Mouse (Mus musculus): ENCODE measurements around the gene Eng. TPM values are rescaled to one million over a fixed set of nuclear protein-coding genes. Genes with fewer than 3 reads are reported as not detected.

Eng gene
- polyA plus RNA-seq, 1 experiment: 6.5 TPM

DNA sequence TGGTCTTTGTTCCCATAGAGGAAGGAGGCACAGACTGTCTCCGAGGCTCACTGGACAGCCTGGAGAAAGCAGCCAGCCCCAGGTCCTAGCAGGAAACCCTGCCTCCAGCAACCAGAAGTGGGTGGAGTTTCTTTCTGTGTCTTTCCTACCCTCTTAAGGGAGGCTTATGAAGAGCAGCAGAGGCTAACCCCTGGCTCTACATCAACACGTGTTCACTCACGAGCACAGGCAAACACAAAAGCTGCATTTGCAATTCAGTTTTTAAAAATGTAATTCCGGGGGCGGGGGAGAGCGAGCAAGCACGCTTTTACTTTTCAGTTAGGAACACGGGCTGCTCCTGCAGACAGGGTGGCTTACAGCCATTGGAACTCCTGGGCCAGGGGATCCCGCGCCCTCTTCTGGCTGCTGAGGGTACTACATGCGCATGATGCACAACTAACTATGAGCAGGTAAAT lies 43.8 kb upstream of the Eng start:
- Histone ChIP-seq H3K36me3 (ENCODE audit: control insufficient read depth, insufficient read depth, low read length) (no peaks in the 10 kb centered on the region), H3K27ac (ENCODE audit: control insufficient read depth, insufficient read depth, low read depth, low read length) (peak overlapping the region; percentile 71; the same call in 1 of the 2 replicates), H3K4me1 (ENCODE audit: control insufficient read depth, insufficient read depth, low read length) (peaks cover 17% of the 10 kb centered on the region), H3K4me3 (ENCODE audit: control insufficient read depth, low read depth, low read length) (peak overlapping the region; percentile 43), H3K27me3 (ENCODE audit: control insufficient read depth, insufficient read depth, low read length) (no peaks in the 10 kb centered on the region; the same call in 1 of the 2 replicates)
- TF ChIP-seq POLR2A (IDR thresholded peaks at IDR 0.05; ENCODE audit: control insufficient read depth, low read depth, low read length): no peak
- TF ChIP-seq CTCF (IDR thresholded peaks at IDR 0.05; ENCODE audit: control insufficient read depth, insufficient read depth, insufficient replicate concordance, low read depth, low read length): peak; percentile 97

DNA sequence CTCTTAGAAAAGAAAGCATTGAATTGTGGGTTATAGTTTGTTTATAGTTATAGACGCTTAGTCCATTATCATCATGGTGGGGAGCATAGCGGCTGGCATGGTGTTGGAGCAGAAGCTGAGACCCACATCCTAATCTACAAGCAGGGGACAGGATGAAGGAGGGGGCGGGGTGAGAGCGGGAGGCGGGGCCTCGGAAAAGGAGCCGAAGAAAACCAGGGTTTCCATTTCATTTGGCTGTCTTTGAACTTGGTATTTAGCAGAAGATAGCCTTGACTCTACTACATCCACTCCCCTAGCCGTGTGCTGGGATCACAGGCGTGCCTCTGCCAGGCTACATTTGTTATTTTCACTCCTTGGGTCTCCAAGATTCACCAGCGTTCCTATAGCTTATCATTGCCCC lies 41.8 kb upstream of the Eng start:
- Histone ChIP-seq H3K4me1 (ENCODE audit: control insufficient read depth, insufficient read depth, low read length) (peaks cover 32% of the 10 kb centered on the region), H3K4me3 (ENCODE audit: control insufficient read depth, low read depth, low read length) (no peak overlapping the region), H3K36me3 (ENCODE audit: control insufficient read depth, insufficient read depth, low read length) (no peaks in the 10 kb centered on the region), H3K27me3 (ENCODE audit: control insufficient read depth, insufficient read depth, low read length) (peaks cover 2% of the 10 kb centered on the region; the same call in 1 of the 2 replicates), H3K27ac (ENCODE audit: control insufficient read depth, insufficient read depth, low read depth, low read length) (no peak overlapping the region)
- no peak for TF ChIP-seq CTCF (IDR thresholded peaks at IDR 0.05; ENCODE audit: control insufficient read depth, insufficient read depth, insufficient replicate concordance, low read depth, low read length)
- no peak for TF ChIP-seq POLR2A (IDR thresholded peaks at IDR 0.05; ENCODE audit: control insufficient read depth, low read depth, low read length)

DNA sequence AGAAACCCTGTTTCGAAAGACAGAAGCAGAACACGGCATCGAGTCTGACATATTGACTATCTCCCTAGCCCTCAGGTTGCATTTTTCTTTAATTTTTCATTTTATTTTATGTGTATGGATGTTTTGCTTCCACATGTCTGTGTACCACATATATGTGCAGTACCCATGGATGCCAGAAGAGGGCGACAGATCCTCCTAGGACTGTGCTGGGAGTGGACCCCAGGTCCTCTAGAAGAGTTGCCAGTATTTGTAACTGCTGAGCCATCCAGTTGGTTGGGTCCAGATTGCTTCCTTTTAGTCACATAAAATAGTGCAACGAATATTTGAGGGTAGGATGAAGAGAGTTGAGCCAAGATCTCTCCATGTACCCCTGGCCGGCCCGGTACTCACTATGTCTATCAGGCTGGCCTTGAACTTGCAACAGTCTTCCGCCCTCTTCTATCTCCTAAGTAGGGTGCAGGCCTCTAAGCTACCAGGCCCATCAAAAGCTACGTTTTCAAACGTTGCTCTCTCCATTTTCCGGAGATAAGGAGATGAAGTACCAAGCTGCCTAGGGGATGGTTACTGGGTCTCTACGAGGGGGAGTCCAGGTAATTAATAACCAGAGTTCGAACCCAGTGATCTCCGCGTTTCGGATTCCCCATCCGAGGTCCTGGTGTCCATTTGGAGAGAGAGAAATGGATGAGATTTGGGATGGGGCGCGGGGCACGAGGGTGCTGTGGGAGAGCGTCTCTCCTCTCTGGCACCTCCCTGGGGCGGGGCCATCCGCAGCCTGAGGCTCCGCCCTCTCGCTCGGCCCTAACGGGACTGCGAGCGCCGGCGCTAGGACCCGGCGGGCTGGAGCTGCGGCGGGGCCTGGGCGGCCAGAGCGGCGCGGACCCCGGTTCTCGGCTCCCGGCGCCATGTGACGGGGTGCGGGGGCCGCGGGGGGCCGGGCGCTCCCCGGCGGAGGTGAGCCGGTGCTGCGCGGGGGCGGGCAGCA lies 39.9 kb upstream of the Eng start:
- Histone ChIP-seq H3K27me3 (ENCODE audit: control insufficient read depth, insufficient read depth, low read length) (peaks cover 2% of the 10 kb centered on the region; the same call in 1 of the 2 replicates), H3K4me1 (ENCODE audit: control insufficient read depth, insufficient read depth, low read length) (peaks cover 35% of the 10 kb centered on the region), H3K36me3 (ENCODE audit: control insufficient read depth, insufficient read depth, low read length) (no peaks in the 10 kb centered on the region), H3K4me3 (ENCODE audit: control insufficient read depth, low read depth, low read length) (peak overlapping the region; percentile 82), H3K27ac (ENCODE audit: control insufficient read depth, insufficient read depth, low read depth, low read length) (peak overlapping the region; percentile 17; the same call in 1 of the 2 replicates)
- no peak for TF ChIP-seq POLR2A (IDR thresholded peaks at IDR 0.05; ENCODE audit: control insufficient read depth, low read depth, low read length)
- TF ChIP-seq CTCF (IDR thresholded peaks at IDR 0.05; ENCODE audit: control insufficient read depth, insufficient read depth, insufficient replicate concordance, low read depth, low read length): peak; percentile 71; the same call in 1 of the 2 replicates

DNA sequence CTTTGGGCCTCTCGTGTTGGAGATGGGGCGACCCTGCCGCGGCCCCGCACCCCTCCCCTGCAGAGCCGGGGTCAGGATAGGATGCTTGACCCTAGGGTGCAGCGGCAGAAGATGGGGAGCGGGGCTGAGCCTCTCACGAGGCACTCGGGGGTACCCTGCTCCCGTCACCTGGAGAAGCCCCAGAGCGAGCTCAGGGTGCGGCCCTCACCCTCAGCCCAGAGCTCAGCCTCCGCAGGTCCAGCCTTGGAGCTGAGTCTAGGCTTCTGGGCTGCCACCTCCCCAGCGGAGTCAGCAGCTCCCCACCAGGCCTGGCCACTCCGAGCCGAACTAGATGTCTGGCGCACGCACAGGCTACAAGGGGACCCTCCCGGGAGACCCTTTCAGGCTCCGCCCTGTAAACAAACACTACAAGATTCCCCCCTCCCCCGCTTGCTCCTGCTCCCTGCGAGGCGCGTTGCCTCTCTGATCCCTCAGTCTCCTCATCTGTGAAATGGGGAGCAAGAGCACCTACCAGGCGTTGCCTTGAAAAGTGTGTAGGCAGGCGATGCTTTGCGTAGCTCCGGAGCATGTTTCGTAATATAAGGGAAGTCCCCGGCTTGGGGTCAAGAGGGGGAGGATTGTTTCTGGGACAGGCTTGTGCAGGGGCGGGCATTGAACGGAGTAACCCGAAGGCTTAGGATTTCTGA lies 39.0 kb upstream of the Eng start:
- TF ChIP-seq POLR2A (IDR thresholded peaks at IDR 0.05; ENCODE audit: control insufficient read depth, low read depth, low read length): peak; percentile 40; the same call in 1 of the 2 replicates
- no peak for TF ChIP-seq CTCF (IDR thresholded peaks at IDR 0.05; ENCODE audit: control insufficient read depth, insufficient read depth, insufficient replicate concordance, low read depth, low read length)
- Histone ChIP-seq H3K4me3 (ENCODE audit: control insufficient read depth, low read depth, low read length) (peak overlapping the region; percentile 82), H3K27me3 (ENCODE audit: control insufficient read depth, insufficient read depth, low read length) (peaks cover 2% of the 10 kb centered on the region; the same call in 1 of the 2 replicates), H3K36me3 (ENCODE audit: control insufficient read depth, insufficient read depth, low read length) (no peaks in the 10 kb centered on the region), H3K27ac (ENCODE audit: control insufficient read depth, insufficient read depth, low read depth, low read length) (peak overlapping the region; percentile 83), H3K4me1 (ENCODE audit: control insufficient read depth, insufficient read depth, low read length) (peaks cover 42% of the 10 kb centered on the region)

DNA sequence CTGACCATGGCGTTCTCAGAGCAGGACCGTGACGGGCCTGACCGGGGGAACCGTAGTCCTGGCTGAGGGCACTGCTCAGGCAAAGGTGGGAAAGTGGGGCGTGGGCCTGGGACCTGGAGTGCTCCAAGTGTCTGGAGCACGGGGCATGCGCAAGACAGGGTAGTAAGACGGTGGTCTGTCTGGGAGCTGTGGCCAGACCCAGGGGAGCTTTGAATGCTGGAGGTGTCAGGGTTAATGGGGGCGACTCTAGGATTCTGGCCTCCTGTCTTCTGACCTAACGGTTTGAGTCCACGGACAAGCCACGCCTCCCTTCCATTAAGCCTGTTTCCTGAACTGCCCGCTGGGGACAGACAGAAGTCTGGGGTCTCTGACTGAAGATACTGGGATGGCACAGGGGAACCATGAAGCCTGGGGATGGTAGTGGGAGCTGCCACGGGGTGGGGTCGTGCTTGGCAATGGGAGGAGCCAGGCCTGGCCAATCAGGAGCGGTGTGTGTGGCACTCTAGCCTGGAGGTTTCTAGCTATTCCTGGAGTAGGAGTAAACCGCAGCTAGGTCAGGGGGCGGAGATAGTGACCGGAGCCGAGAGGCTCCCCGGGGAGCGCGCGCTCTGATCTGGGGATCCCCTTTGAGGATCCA lies 38.1 kb upstream of the Eng start:
- Histone ChIP-seq H3K27me3 (ENCODE audit: control insufficient read depth, insufficient read depth, low read length) (peaks cover 2% of the 10 kb centered on the region; the same call in 1 of the 2 replicates), H3K36me3 (ENCODE audit: control insufficient read depth, insufficient read depth, low read length) (no peaks in the 10 kb centered on the region), H3K4me1 (ENCODE audit: control insufficient read depth, insufficient read depth, low read length) (peaks cover 39% of the 10 kb centered on the region), H3K27ac (ENCODE audit: control insufficient read depth, insufficient read depth, low read depth, low read length) (peak overlapping the region; percentile 90), H3K4me3 (ENCODE audit: control insufficient read depth, low read depth, low read length) (peak overlapping the region; percentile 82)
- TF ChIP-seq CTCF (IDR thresholded peaks at IDR 0.05; ENCODE audit: control insufficient read depth, insufficient read depth, insufficient replicate concordance, low read depth, low read length) (no peak), POLR2A (IDR thresholded peaks at IDR 0.05; ENCODE audit: control insufficient read depth, low read depth, low read length) (no peak)

DNA sequence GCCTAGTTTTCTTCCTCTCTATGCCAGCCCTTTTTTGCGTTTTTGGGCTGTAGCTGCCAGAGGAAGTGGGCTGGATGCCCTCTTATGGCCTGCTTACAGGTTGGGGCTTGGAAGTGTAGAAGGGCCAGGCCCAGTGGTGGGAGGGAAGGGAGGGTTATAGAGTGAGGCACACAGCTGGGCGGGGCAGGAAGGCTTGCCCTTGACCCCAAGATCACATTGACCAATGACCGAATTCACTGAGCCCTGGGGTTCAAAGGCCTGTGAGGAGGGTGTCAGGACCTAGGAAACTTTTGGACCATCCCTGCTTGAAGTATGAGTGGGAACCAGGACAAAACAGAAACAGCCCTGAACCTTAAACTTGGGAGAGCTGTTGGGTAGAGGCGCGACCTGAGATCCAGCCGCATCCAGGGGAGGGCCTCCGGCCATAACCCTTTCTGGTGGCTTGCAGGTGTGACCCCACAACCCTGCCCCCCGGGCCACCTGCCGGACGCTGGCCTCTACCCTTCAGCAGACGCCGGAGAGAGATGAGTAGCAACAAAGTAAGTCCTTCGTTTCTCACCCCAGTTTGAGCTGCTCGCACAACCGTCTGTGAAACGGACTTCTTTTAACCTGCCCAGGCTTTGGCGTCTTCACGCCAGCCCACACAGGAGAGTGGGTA lies 37.5 kb upstream of the Eng start:
- H3K27me3 ChIP-seq (ENCODE audit: control insufficient read depth, insufficient read depth, low read length): peaks cover 2% of the 10 kb centered on the region; the same call in 1 of the 2 replicates
- H3K27ac ChIP-seq (ENCODE audit: control insufficient read depth, insufficient read depth, low read depth, low read length): peak overlapping the region; percentile 90
- peak overlapping the region; percentile 44 for H3K4me3 ChIP-seq (ENCODE audit: control insufficient read depth, low read depth, low read length)
- H3K4me1 ChIP-seq (ENCODE audit: control insufficient read depth, insufficient read depth, low read length): peaks cover 39% of the 10 kb centered on the region
- H3K36me3 ChIP-seq (ENCODE audit: control insufficient read depth, insufficient read depth, low read length): no peaks in the 10 kb centered on the region
- TF ChIP-seq POLR2A (IDR thresholded peaks at IDR 0.05; ENCODE audit: control insufficient read depth, low read depth, low read length): no peak
